Mouse (Mus musculus): ENCODE results near the gene Hs6st3. TPM values are rescaled to one million over a fixed set of nuclear protein-coding genes. Genes with fewer than 3 reads are reported as not detected.

The Hs6st3 gene
- polyA plus RNA-seq, 1 experiment from 2014 or later: 2.9 TPM

GRCm38 (mm10) chr14:119488978-119489703 is 351.0 kb downstream of the Hs6st3 start:
- H3K4me3 ChIP-seq (replicated peaks; ENCODE audit: low read depth, low read length): no peak overlapping the region
- H3K9ac ChIP-seq (replicated peaks; ENCODE audit: low read length): no peak overlapping the region
- no peaks in the 10 kb centered on the region for H3K9me3 ChIP-seq (ENCODE audit: control insufficient read depth, low read length)
- no peaks in the 10 kb centered on the region for H3K36me3 ChIP-seq (ENCODE audit: control insufficient read depth, insufficient read depth, low read length)
- no peaks in the 10 kb centered on the region for H3K27me3 ChIP-seq (ENCODE audit: control insufficient read depth, insufficient read depth, low read length)
- H3K27ac ChIP-seq (replicated peaks; ENCODE audit: low read depth, low read length): no peak overlapping the region
- WGBS: 83% methylated on average over 5 of the region's 5 CpGs
- DNase-seq: no peak
- H3K4me2 ChIP-seq (ENCODE audit: low read length): no peak overlapping the region
- no peak for ATAC-seq (ENCODE audit: low FRiP score, low TSS enrichment)
- no peaks in the 10 kb centered on the region for H3K4me1 ChIP-seq (ENCODE audit: control insufficient read depth, insufficient read depth, low read length)

GRCm38 (mm10) chr14:119520632-119521031 is 382.5 kb downstream of the Hs6st3 start:
- no peak overlapping the region for H3K9ac ChIP-seq (replicated peaks; ENCODE audit: low read length)
- ATAC-seq (ENCODE audit: low FRiP score, low TSS enrichment) (no peak), DNase-seq (no peak)
- no peak overlapping the region for H3K27ac ChIP-seq (replicated peaks; ENCODE audit: low read depth, low read length)
- 81% methylated on average over 5 of the region's 5 CpGs for WGBS
- H3K9me3 ChIP-seq (ENCODE audit: control insufficient read depth, low read length): no peaks in the 10 kb centered on the region
- no peaks in the 10 kb centered on the region for H3K27me3 ChIP-seq (ENCODE audit: control insufficient read depth, insufficient read depth, low read length)
- no peaks in the 10 kb centered on the region for H3K36me3 ChIP-seq (ENCODE audit: control insufficient read depth, insufficient read depth, low read length)
- no peak overlapping the region for H3K4me3 ChIP-seq (replicated peaks; ENCODE audit: low read depth, low read length)
- H3K4me2 ChIP-seq (ENCODE audit: low read length): no peak overlapping the region
- no peaks in the 10 kb centered on the region for H3K4me1 ChIP-seq (ENCODE audit: control insufficient read depth, insufficient read depth, low read length)

- no peak for ATAC-seq (ENCODE audit: low FRiP score, low TSS enrichment)
- Histone ChIP-seq H3K27ac (replicated peaks; ENCODE audit: low read depth, low read length) (no peak overlapping the region), H3K36me3 (ENCODE audit: control insufficient read depth, insufficient read depth, low read length) (no peaks in the 10 kb centered on the region), H3K4me3 (replicated peaks; ENCODE audit: low read depth, low read length) (no peak overlapping the region), H3K4me1 (ENCODE audit: control insufficient read depth, insufficient read depth, low read length) (no peaks in the 10 kb centered on the region), H3K27me3 (ENCODE audit: control insufficient read depth, insufficient read depth, low read length) (no peaks in the 10 kb centered on the region), H3K9ac (replicated peaks; ENCODE audit: low read length) (no peak overlapping the region), H3K9me3 (ENCODE audit: control insufficient read depth, low read length) (no peaks in the 10 kb centered on the region), H3K4me2 (ENCODE audit: low read length) (no peak overlapping the region)
- DNase-seq: no peak
- 95% methylated on average over 1 of the region's 1 CpGs for WGBS
These were observed 382.9 kb downstream of the Hs6st3 start for GRCm38 (mm10) chr14:119521056-119521455.

GRCm38 (mm10) chr14:119532889-119533546 is 394.9 kb downstream of the Hs6st3 start:
- H3K4me2 ChIP-seq (ENCODE audit: low read length): peak overlapping the region; percentile 20
- H3K4me3 ChIP-seq (replicated peaks; ENCODE audit: low read depth, low read length): no peak overlapping the region
- H3K9ac ChIP-seq (replicated peaks; ENCODE audit: low read length): no peak overlapping the region
- H3K36me3 ChIP-seq (ENCODE audit: control insufficient read depth, insufficient read depth, low read length): no peaks in the 10 kb centered on the region
- no peaks in the 10 kb centered on the region for H3K9me3 ChIP-seq (ENCODE audit: control insufficient read depth, low read length)
- no peak for ATAC-seq (ENCODE audit: low FRiP score, low TSS enrichment)
- H3K27ac ChIP-seq (replicated peaks; ENCODE audit: low read depth, low read length): peak overlapping the region; percentile 14; the same call in 1 of the 2 replicates
- H3K27me3 ChIP-seq (ENCODE audit: control insufficient read depth, insufficient read depth, low read length): no peaks in the 10 kb centered on the region
- no peaks in the 10 kb centered on the region for H3K4me1 ChIP-seq (ENCODE audit: control insufficient read depth, insufficient read depth, low read length)
- peak; percentile 56 for DNase-seq
- WGBS: 49% methylated on average over 13 of the region's 13 CpGs

GRCm38 (mm10) chr14:119540505-119540904 is 402.4 kb downstream of the Hs6st3 start:
- no peak for DNase-seq
- no peak for ATAC-seq (ENCODE audit: low FRiP score, low TSS enrichment)
- no peak overlapping the region for H3K4me2 ChIP-seq (ENCODE audit: low read length)
- no peaks in the 10 kb centered on the region for H3K27me3 ChIP-seq (ENCODE audit: control insufficient read depth, insufficient read depth, low read length)
- no peaks in the 10 kb centered on the region for H3K9me3 ChIP-seq (ENCODE audit: control insufficient read depth, low read length)
- H3K9ac ChIP-seq (replicated peaks; ENCODE audit: low read length): no peak overlapping the region
- WGBS: 92% methylated on average over 5 of the region's 5 CpGs
- no peaks in the 10 kb centered on the region for H3K36me3 ChIP-seq (ENCODE audit: control insufficient read depth, insufficient read depth, low read length)
- no peak overlapping the region for H3K27ac ChIP-seq (replicated peaks; ENCODE audit: low read depth, low read length)
- no peak overlapping the region for H3K4me3 ChIP-seq (replicated peaks; ENCODE audit: low read depth, low read length)
- H3K4me1 ChIP-seq (ENCODE audit: control insufficient read depth, insufficient read depth, low read length): no peaks in the 10 kb centered on the region

GRCm38 (mm10) chr14:119544596-119544995 is 406.5 kb downstream of the Hs6st3 start:
- no peak for DNase-seq
- Histone ChIP-seq H3K9ac (replicated peaks; ENCODE audit: low read length) (no peak overlapping the region), H3K4me3 (replicated peaks; ENCODE audit: low read depth, low read length) (no peak overlapping the region), H3K4me2 (ENCODE audit: low read length) (no peak overlapping the region), H3K27ac (replicated peaks; ENCODE audit: low read depth, low read length) (no peak overlapping the region), H3K4me1 (ENCODE audit: control insufficient read depth, insufficient read depth, low read length) (no peaks in the 10 kb centered on the region), H3K27me3 (ENCODE audit: control insufficient read depth, insufficient read depth, low read length) (no peaks in the 10 kb centered on the region), H3K9me3 (ENCODE audit: control insufficient read depth, low read length) (no peaks in the 10 kb centered on the region), H3K36me3 (ENCODE audit: control insufficient read depth, insufficient read depth, low read length) (no peaks in the 10 kb centered on the region)
- no peak for ATAC-seq (ENCODE audit: low FRiP score, low TSS enrichment)
- WGBS: 86% methylated on average over 3 of the region's 3 CpGs

- no peak overlapping the region for H3K4me2 ChIP-seq (ENCODE audit: low read length)
- no peak overlapping the region for H3K4me3 ChIP-seq (replicated peaks; ENCODE audit: low read depth, low read length)
- ATAC-seq (ENCODE audit: low FRiP score, low TSS enrichment) (no peak), DNase-seq (no peak)
- H3K27ac ChIP-seq (replicated peaks; ENCODE audit: low read depth, low read length): no peak overlapping the region
- no peaks in the 10 kb centered on the region for H3K9me3 ChIP-seq (ENCODE audit: control insufficient read depth, low read length)
- H3K27me3 ChIP-seq (ENCODE audit: control insufficient read depth, insufficient read depth, low read length): no peaks in the 10 kb centered on the region
- no peaks in the 10 kb centered on the region for H3K36me3 ChIP-seq (ENCODE audit: control insufficient read depth, insufficient read depth, low read length)
- 79% methylated on average over 4 of the region's 4 CpGs for WGBS
- no peaks in the 10 kb centered on the region for H3K4me1 ChIP-seq (ENCODE audit: control insufficient read depth, insufficient read depth, low read length)
- H3K9ac ChIP-seq (replicated peaks; ENCODE audit: low read length): no peak overlapping the region
These were observed 420.2 kb downstream of the Hs6st3 start for GRCm38 (mm10) chr14:119558356-119558755.

- DNase-seq: peak; percentile 83
- peaks cover 23% of the 10 kb centered on the region for H3K4me1 ChIP-seq (ENCODE audit: control insufficient read depth, insufficient read depth, low read length)
- no peaks in the 10 kb centered on the region for H3K9me3 ChIP-seq (ENCODE audit: control insufficient read depth, low read length)
- WGBS: 27% methylated on average over 10 of the region's 10 CpGs
- H3K9ac ChIP-seq (replicated peaks; ENCODE audit: low read length): no peak overlapping the region
- no peak overlapping the region for H3K4me3 ChIP-seq (replicated peaks; ENCODE audit: low read depth, low read length)
- H3K27ac ChIP-seq (replicated peaks; ENCODE audit: low read depth, low read length): peak overlapping the region; percentile 45; the same call in 1 of the 2 replicates
- H3K36me3 ChIP-seq (ENCODE audit: control insufficient read depth, insufficient read depth, low read length): no peaks in the 10 kb centered on the region
- ATAC-seq (ENCODE audit: low FRiP score, low TSS enrichment): peak; percentile 82
- H3K4me2 ChIP-seq (ENCODE audit: low read length): no peak overlapping the region
- H3K27me3 ChIP-seq (ENCODE audit: control insufficient read depth, insufficient read depth, low read length): no peaks in the 10 kb centered on the region
These were observed 443.9 kb downstream of the Hs6st3 start for GRCm38 (mm10) chr14:119582039-119582508.

- H3K27me3 ChIP-seq (ENCODE audit: control insufficient read depth, insufficient read depth, low read length): no peaks in the 10 kb centered on the region
- WGBS: 72% methylated on average over 4 of the region's 4 CpGs
These were observed 446.9 kb downstream of the Hs6st3 start for GRCm38 (mm10) chr14:119585069-119585468.

More at GRCm38 (mm10) chr14:119585069-119585468, 446.9 kb downstream of the Hs6st3 start:
- Histone ChIP-seq H3K27ac (replicated peaks; ENCODE audit: low read depth, low read length) (no peak overlapping the region), H3K4me2 (ENCODE audit: low read length) (no peak overlapping the region), H3K4me3 (replicated peaks; ENCODE audit: low read depth, low read length) (no peak overlapping the region), H3K9me3 (ENCODE audit: control insufficient read depth, low read length) (no peaks in the 10 kb centered on the region), H3K4me1 (ENCODE audit: control insufficient read depth, insufficient read depth, low read length) (peaks cover 23% of the 10 kb centered on the region), H3K9ac (replicated peaks; ENCODE audit: low read length) (no peak overlapping the region), H3K36me3 (ENCODE audit: control insufficient read depth, insufficient read depth, low read length) (no peaks in the 10 kb centered on the region)
- no peak for ATAC-seq (ENCODE audit: low FRiP score, low TSS enrichment)
- no peak for DNase-seq

Measured in midbrain, embryonic 14.5 days (tissue).